Mouse (Mus musculus) liver, embryonic 15.5 days (tissue): ENCODE measurements at regions not wholly inside any gene's neighbourhood (a gene's known extent, or its start where the extent isn't known, plus 50 kb on each side); places are given as distances from the start of the nearest gene placed in this dataset.

Experiments
- ATAC-seq: fragments of 200-750 bp; cut with Nextera tagmentation; 2 replicates; pipeline ENCODE4 v1.8.0; 2017; ENCODE audit warnings: moderate number of reproducible peaks, mild to moderate bottlenecking, moderate library complexity; ENCODE audit not compliant: insufficient read depth
- H3K27ac ChIP-seq: fragments of 300-500 bp; sonication (generic); replicated peaks from 2 replicates; pipeline ENCODE4 v1.5.1; 2015; ENCODE audit warnings: mild to moderate bottlenecking, inconsistent platforms
- H3K27me3 ChIP-seq: fragments of 300-500 bp; sonication (generic); 2 replicates; pipeline ENCODE4 v1.6.1; 2015; ENCODE audit warnings: mild to moderate bottlenecking, inconsistent platforms
- H3K36me3 ChIP-seq: fragments of 300-500 bp; sonication (generic); replicated peaks from 2 replicates; pipeline ENCODE4 v1.6.1; 2015; ENCODE audit warnings: moderate library complexity, mild to moderate bottlenecking, inconsistent platforms
- H3K4me1 ChIP-seq: fragments of 300-500 bp; sonication (generic); replicated peaks from 2 replicates; pipeline ENCODE4 v1.6.1; 2015; ENCODE audit warnings: inconsistent platforms
- H3K4me2 ChIP-seq: fragments of 300-500 bp; sonication (generic); 2 replicates; pipeline ENCODE4 v1.6.1; 2015; ENCODE audit warnings: moderate library complexity, mild to moderate bottlenecking, inconsistent platforms
- H3K4me3 ChIP-seq: fragments of 300-500 bp; sonication (generic); replicated peaks from 2 replicates; pipeline ENCODE4 v1.5.1; 2015; ENCODE audit warnings: mild to moderate bottlenecking, inconsistent platforms
- H3K9ac ChIP-seq: fragments of 300-500 bp; sonication (generic); 2 replicates; pipeline ENCODE4 v1.6.1; 2015; ENCODE audit warnings: moderate library complexity, mild to moderate bottlenecking, inconsistent platforms
- H3K9me3 ChIP-seq: fragments of 300-500 bp; sonication (generic); replicated peaks from 2 replicates; pipeline ENCODE4 v1.6.1; 2016; ENCODE audit warnings: inconsistent platforms
- WGBS: fragments of 180-500 bp; shearing (Covaris S2); methylation state at CpG from one replicate; pipeline ENCODE4 v1.1.7; 2015; ENCODE audit warnings: mixed read lengths; ENCODE audit not compliant: insufficient replicate concordance; 5-methylcytosine and 5-hydroxymethylcytosine counted together

GRCm38 (mm10) chr3:48658386-48658785 is 1098.7 kb downstream of the Pcdh18 start:
- H3K9me3 ChIP-seq = no peaks in the 10 kb centered on the region
- no peak overlapping the region for H3K4me3 ChIP-seq
- H3K27ac ChIP-seq = no peak overlapping the region
- no peaks in the 10 kb centered on the region for H3K36me3 ChIP-seq
- H3K9ac ChIP-seq = no peak overlapping the region
- no peaks in the 10 kb centered on the region for H3K4me1 ChIP-seq
- ATAC-seq = no peak
- no peak overlapping the region for H3K4me2 ChIP-seq
- H3K27me3 ChIP-seq = no peaks in the 10 kb centered on the region
- whole genome bisulfite sequencing = 42% methylated on average over 1 of the region's 1 CpGs

GRCm38 (mm10) chr3:48655084-48655483 is 1102.0 kb downstream of the Pcdh18 start:
- H3K27ac ChIP-seq = no peak overlapping the region
- no peaks in the 10 kb centered on the region for H3K36me3 ChIP-seq
- H3K4me3 ChIP-seq = no peak overlapping the region
- no peaks in the 10 kb centered on the region for H3K4me1 ChIP-seq
- WGBS = 50% methylated on average over 4 of the region's 4 CpGs
- no peaks in the 10 kb centered on the region for H3K9me3 ChIP-seq
- H3K27me3 ChIP-seq = no peaks in the 10 kb centered on the region
- H3K9ac ChIP-seq = no peak overlapping the region
- H3K4me2 ChIP-seq = no peak overlapping the region
- no peak for ATAC-seq

- Histone ChIP-seq H3K27ac (no peak overlapping the region), H3K9ac (no peak overlapping the region), H3K27me3 (no peaks in the 10 kb centered on the region), H3K4me3 (no peak overlapping the region), H3K4me1 (no peaks in the 10 kb centered on the region), H3K4me2 (no peak overlapping the region), H3K36me3 (no peaks in the 10 kb centered on the region), H3K9me3 (no peaks in the 10 kb centered on the region)
- ATAC-seq = no peak
- WGBS = 28% methylated on average over 3 of the region's 3 CpGs
Observed at GRCm38 (mm10) chr3:48631889-48632483, 1125.1 kb downstream of the Pcdh18 start.

DNA sequence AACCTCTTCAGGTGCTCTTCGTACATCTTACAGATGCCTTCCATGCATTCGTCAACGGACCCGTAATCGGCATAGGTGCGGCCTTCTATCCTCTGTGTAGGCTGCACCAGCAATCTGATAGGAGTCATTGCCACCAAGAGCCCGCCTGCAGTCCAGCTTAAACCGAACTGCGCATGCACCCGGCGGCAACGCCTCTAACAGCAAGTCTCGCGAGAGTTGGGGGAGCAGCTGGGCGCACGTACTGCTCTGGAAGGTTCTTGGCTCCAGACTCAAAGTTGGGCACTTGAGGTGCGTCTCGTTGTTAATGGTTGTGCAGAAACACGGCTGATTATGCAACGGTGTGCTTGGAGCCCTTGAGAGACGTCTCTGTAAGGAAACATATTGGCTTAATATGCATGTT is 1148.2 kb downstream of the Pcdh18 start:
- Histone ChIP-seq H3K4me3 (no peak overlapping the region), H3K4me2 (no peak overlapping the region), H3K27me3 (no peaks in the 10 kb centered on the region), H3K9ac (no peak overlapping the region), H3K9me3 (no peaks in the 10 kb centered on the region), H3K36me3 (no peaks in the 10 kb centered on the region), H3K27ac (no peak overlapping the region), H3K4me1 (no peaks in the 10 kb centered on the region)
- no peak for ATAC-seq
- 80% methylated on average over 21 of the region's 21 CpGs for WGBS

DNA sequence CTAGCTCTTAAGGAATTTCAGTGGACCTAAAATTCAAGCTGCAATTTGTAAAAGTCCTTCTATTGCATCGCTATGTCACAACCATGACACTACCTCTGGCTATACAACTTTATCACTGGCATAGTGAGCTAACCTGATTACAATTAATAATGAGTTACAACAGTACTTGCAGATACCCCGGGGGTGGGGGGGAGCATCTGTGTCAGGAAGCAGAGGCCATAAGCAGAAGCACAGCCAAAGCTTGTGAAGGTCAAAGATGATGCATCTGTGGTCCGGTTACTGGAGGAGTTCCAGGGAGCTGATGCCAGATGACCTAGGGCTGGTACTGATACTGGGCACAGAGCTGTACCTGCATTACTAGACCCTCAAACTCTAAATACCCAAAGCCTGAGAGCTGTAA is 1152.3 kb downstream of the Pcdh18 start:
- no peaks in the 10 kb centered on the region for H3K36me3 ChIP-seq
- no peak for ATAC-seq
- H3K27me3 ChIP-seq = no peaks in the 10 kb centered on the region
- 62% methylated on average over 3 of the region's 3 CpGs for WGBS
- H3K4me1 ChIP-seq = no peaks in the 10 kb centered on the region
- H3K4me3 ChIP-seq = no peak overlapping the region
- no peak overlapping the region for H3K27ac ChIP-seq
- no peaks in the 10 kb centered on the region for H3K9me3 ChIP-seq
- H3K9ac ChIP-seq = no peak overlapping the region
- H3K4me2 ChIP-seq = no peak overlapping the region

GRCm38 (mm10) chr3:48587341-48587740 is 1169.8 kb downstream of the Pcdh18 start:
- WGBS = 64% methylated on average over 2 of the region's 2 CpGs

GRCm38 (mm10) chr3:48586145-48586544 is 1171.0 kb downstream of the Pcdh18 start:
- Histone ChIP-seq H3K4me3 (no peak overlapping the region), H3K27ac (no peak overlapping the region), H3K9me3 (no peaks in the 10 kb centered on the region), H3K9ac (no peak overlapping the region), H3K4me1 (no peaks in the 10 kb centered on the region), H3K36me3 (no peaks in the 10 kb centered on the region), H3K27me3 (no peaks in the 10 kb centered on the region), H3K4me2 (no peak overlapping the region)
- WGBS = 41% methylated on average over 1 of the region's 1 CpGs
- peak; percentile 60 for ATAC-seq

More at GRCm38 (mm10) chr3:48587341-48587740, 1169.8 kb downstream of the Pcdh18 start:
- ATAC-seq = no peak
- Histone ChIP-seq H3K27ac (no peak overlapping the region), H3K4me2 (no peak overlapping the region), H3K27me3 (no peaks in the 10 kb centered on the region), H3K9me3 (no peaks in the 10 kb centered on the region), H3K9ac (no peak overlapping the region), H3K36me3 (no peaks in the 10 kb centered on the region), H3K4me1 (no peaks in the 10 kb centered on the region), H3K4me3 (no peak overlapping the region)

- Histone ChIP-seq H3K36me3 (no peaks in the 10 kb centered on the region), H3K27me3 (no peaks in the 10 kb centered on the region), H3K4me3 (no peak overlapping the region), H3K27ac (no peak overlapping the region), H3K9me3 (no peaks in the 10 kb centered on the region), H3K4me1 (no peaks in the 10 kb centered on the region), H3K4me2 (no peak overlapping the region), H3K9ac (no peak overlapping the region)
- no peak for ATAC-seq
Observed at GRCm38 (mm10) chr3:48584340-48584739, 1172.8 kb downstream of the Pcdh18 start.

GRCm38 (mm10) chr3:48582521-48582920 is 1174.6 kb downstream of the Pcdh18 start:
- H3K4me3 ChIP-seq = no peak overlapping the region
- no peak overlapping the region for H3K27ac ChIP-seq
- no peaks in the 10 kb centered on the region for H3K27me3 ChIP-seq
- no peaks in the 10 kb centered on the region for H3K9me3 ChIP-seq
- no peaks in the 10 kb centered on the region for H3K36me3 ChIP-seq
- ATAC-seq = no peak
- WGBS = 40% methylated on average over 1 of the region's 1 CpGs
- H3K4me2 ChIP-seq = no peak overlapping the region
- H3K4me1 ChIP-seq = no peaks in the 10 kb centered on the region
- no peak overlapping the region for H3K9ac ChIP-seq

DNA sequence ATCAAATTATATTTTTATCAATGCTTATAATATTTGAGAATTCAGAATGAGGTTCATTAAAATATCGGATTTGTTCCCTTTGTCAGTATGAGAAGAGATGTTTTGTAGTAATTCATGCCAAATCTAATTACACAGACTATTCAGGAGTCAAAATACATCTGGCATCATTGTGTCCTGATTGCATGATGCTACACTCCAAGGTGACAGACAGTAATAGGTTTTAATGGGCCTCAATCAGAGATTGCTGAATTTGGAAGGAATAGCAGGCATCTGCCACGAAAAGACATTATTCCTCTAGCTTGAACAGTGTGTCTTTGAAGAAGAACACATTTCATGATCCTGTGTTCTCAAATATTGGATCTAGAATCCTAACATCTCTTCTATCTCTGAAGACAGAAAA is 1177.2 kb downstream of the Pcdh18 start:
- H3K27me3 ChIP-seq = no peaks in the 10 kb centered on the region
- H3K4me3 ChIP-seq = no peak overlapping the region
- H3K9me3 ChIP-seq = no peaks in the 10 kb centered on the region
- no peak for ATAC-seq
- H3K9ac ChIP-seq = no peak overlapping the region
- no peak overlapping the region for H3K4me2 ChIP-seq
- H3K4me1 ChIP-seq = no peaks in the 10 kb centered on the region
- no peaks in the 10 kb centered on the region for H3K36me3 ChIP-seq
- H3K27ac ChIP-seq = no peak overlapping the region
- WGBS = 38% methylated on average over 2 of the region's 2 CpGs

DNA sequence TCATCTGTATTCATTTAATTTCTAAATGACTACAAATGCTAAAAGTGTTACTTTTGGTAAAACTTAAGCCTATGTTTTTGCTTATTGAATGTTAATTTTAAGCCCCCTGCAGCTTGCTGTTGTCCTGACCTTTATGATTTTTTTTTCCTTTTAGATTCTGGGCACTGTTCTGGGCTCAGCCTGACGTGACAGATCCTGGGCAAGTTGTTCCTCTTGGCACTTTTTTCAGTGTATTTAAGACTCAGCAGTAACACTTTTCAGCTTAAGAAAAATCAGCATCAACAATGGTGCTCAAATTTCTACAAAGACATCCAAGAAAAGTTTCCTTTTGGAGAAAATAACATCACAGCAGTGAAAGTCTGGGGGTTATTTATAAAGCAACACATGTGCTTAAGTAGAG is 1177.9 kb downstream of the Pcdh18 start:
- WGBS = 40% methylated on average over 1 of the region's 1 CpGs
- no peak overlapping the region for H3K4me3 ChIP-seq
- no peak overlapping the region for H3K9ac ChIP-seq
- no peaks in the 10 kb centered on the region for H3K4me1 ChIP-seq
- H3K27me3 ChIP-seq = no peaks in the 10 kb centered on the region
- no peak overlapping the region for H3K27ac ChIP-seq
- H3K36me3 ChIP-seq = no peaks in the 10 kb centered on the region
- no peaks in the 10 kb centered on the region for H3K9me3 ChIP-seq
- no peak overlapping the region for H3K4me2 ChIP-seq
- no peak for ATAC-seq

DNA sequence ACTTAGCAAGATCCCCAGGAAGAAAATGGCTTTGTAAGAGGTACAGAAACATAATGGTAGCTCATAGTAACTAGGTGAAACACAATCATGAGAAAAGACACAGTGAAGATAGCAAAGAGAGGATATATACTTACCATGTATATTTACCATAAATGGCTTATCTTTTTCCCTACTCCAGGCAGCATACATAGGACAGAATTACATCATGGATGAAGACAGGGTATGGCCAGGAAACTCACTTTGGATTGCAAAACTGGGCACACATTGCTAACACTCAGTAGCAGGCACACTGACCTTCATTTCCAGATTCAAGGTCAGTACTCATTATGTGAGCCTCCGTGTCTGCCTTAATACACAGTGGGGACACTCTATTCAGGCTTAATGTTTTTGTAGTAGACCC is 1210.5 kb downstream of the Pcdh18 start:
- H3K4me1 ChIP-seq = no peaks in the 10 kb centered on the region
- ATAC-seq = no peak
- WGBS = 59% methylated on average over 1 of the region's 1 CpGs

More for the DNA sequence above, 1210.5 kb downstream of the Pcdh18 start:
- Histone ChIP-seq H3K9ac (no peak overlapping the region), H3K9me3 (no peaks in the 10 kb centered on the region), H3K27me3 (no peaks in the 10 kb centered on the region), H3K4me2 (no peak overlapping the region), H3K4me3 (no peak overlapping the region), H3K36me3 (no peaks in the 10 kb centered on the region), H3K27ac (no peak overlapping the region)
